Mouse (Mus musculus) midbrain, embryonic 10.5 days (tissue): ENCODE measurements around the gene Erg. TPM values are rescaled to one million over a fixed set of nuclear protein-coding genes. Genes with fewer than 3 reads are reported as not detected.

Experiments used
- DNase-seq: peaks from one replicate; pipeline ENCODE4 v3.0.0-alpha.2; 2017; ENCODE audit warnings: low spot score
- H3K27ac ChIP-seq: fragments of 300-500 bp; sonication (generic); replicated peaks from 2 replicates; pipeline ENCODE4 v1.5.1; 2016; ENCODE audit warnings: mild to moderate bottlenecking
- H3K27me3 ChIP-seq: fragments of 300-500 bp; sonication (generic); 2 replicates; pipeline ENCODE4 v1.6.1; 2016; ENCODE audit warnings: low read depth, mild to moderate bottlenecking; ENCODE audit not compliant: poor library complexity, severe bottlenecking
- H3K36me3 ChIP-seq: fragments of 300-500 bp; sonication (generic); 2 replicates; pipeline ENCODE4 v1.6.1; 2016; ENCODE audit warnings: mild to moderate bottlenecking, moderate library complexity
- H3K4me1 ChIP-seq: fragments of 300-500 bp; sonication (generic); 2 replicates; pipeline ENCODE4 v1.6.1; 2016
- H3K4me3 ChIP-seq: fragments of 300-500 bp; sonication (generic); 2 replicates; pipeline ENCODE4 v1.5.1; 2016; ENCODE audit warnings: mild to moderate bottlenecking, moderate library complexity
- H3K9me3 ChIP-seq: fragments of 300-500 bp; sonication (generic); replicated peaks from 2 replicates; pipeline ENCODE4 v1.6.1; 2016; ENCODE audit warnings: mild to moderate bottlenecking
- WGBS: fragments of 180-500 bp; shearing (Covaris S2); methylation state at CpG from one replicate; pipeline ENCODE4 v1.1.7; 2016; 5-methylcytosine and 5-hydroxymethylcytosine counted together
- polyA plus RNA-seq: library from polyadenylated mRNA; unstranded; fragments of >200 nt; fragmentation: Nextera tagmentation; extraction: Ambion mirVana; gene quantifications from 2 replicates; pipeline ENCODE4 v1.2.1, GENCODE M21; 2016

Gene Erg
- polyA plus RNA-seq, 1 experiment from 2014 or later, result 1.4 TPM

- Histone ChIP-seq H3K27ac (no peak overlapping the region), H3K36me3 (no peaks in the 10 kb centered on the region), H3K4me1 (no peaks in the 10 kb centered on the region; the same call in 1 of the 2 replicates), H3K9me3 (no peaks in the 10 kb centered on the region), H3K4me3 (no peak overlapping the region), H3K27me3 (no peaks in the 10 kb centered on the region)
- WGBS, result 67% methylated on average over 3 of the region's 3 CpGs
- DNase-seq, result no peak
These were observed 92.3 kb downstream of the Erg start for GRCm38 (mm10) chr16:95494108-95494507.

GRCm38 (mm10) chr16:95493336-95493735 is 93.1 kb downstream of the Erg start:
- 86% methylated on average over 8 of the region's 8 CpGs for WGBS

GRCm38 (mm10) chr16:95492146-95492545 is 94.2 kb downstream of the Erg start:
- WGBS, result 81% methylated on average over 7 of the region's 7 CpGs

More at GRCm38 (mm10) chr16:95493336-95493735, 93.1 kb downstream of the Erg start:
- no peaks in the 10 kb centered on the region; the same call in 1 of the 2 replicates for H3K4me1 ChIP-seq
- no peak overlapping the region for H3K27ac ChIP-seq
- H3K4me3 ChIP-seq, result no peak overlapping the region
- no peaks in the 10 kb centered on the region for H3K9me3 ChIP-seq
- H3K36me3 ChIP-seq, result no peaks in the 10 kb centered on the region
- no peaks in the 10 kb centered on the region for H3K27me3 ChIP-seq
- DNase-seq, result no peak

GRCm38 (mm10) chr16:95490386-95490785 is 96.0 kb downstream of the Erg start:
- 76% methylated on average over 5 of the region's 5 CpGs for WGBS
- no peak overlapping the region for H3K4me3 ChIP-seq
- H3K27me3 ChIP-seq, result no peaks in the 10 kb centered on the region
- no peaks in the 10 kb centered on the region; the same call in 1 of the 2 replicates for H3K4me1 ChIP-seq
- H3K9me3 ChIP-seq, result no peaks in the 10 kb centered on the region
- DNase-seq, result no peak
- H3K36me3 ChIP-seq, result no peaks in the 10 kb centered on the region
- H3K27ac ChIP-seq, result no peak overlapping the region

More at GRCm38 (mm10) chr16:95492146-95492545, 94.2 kb downstream of the Erg start:
- H3K4me1 ChIP-seq, result no peaks in the 10 kb centered on the region; the same call in 1 of the 2 replicates
- no peaks in the 10 kb centered on the region for H3K36me3 ChIP-seq
- no peaks in the 10 kb centered on the region for H3K27me3 ChIP-seq
- no peaks in the 10 kb centered on the region for H3K9me3 ChIP-seq
- no peak overlapping the region for H3K27ac ChIP-seq
- no peak overlapping the region for H3K4me3 ChIP-seq
- DNase-seq, result no peak

- Histone ChIP-seq H3K27me3 (no peaks in the 10 kb centered on the region), H3K27ac (no peak overlapping the region), H3K4me1 (no peaks in the 10 kb centered on the region), H3K4me3 (no peak overlapping the region), H3K36me3 (no peaks in the 10 kb centered on the region), H3K9me3 (no peaks in the 10 kb centered on the region)
- 82% methylated on average over 9 of the region's 9 CpGs for WGBS
- no peak for DNase-seq
These were observed 98.6 kb downstream of the Erg start for GRCm38 (mm10) chr16:95487606-95488351.

GRCm38 (mm10) chr16:95481176-95481575 is 105.2 kb downstream of the Erg start:
- no peaks in the 10 kb centered on the region for H3K9me3 ChIP-seq
- no peak overlapping the region for H3K27ac ChIP-seq
- H3K27me3 ChIP-seq, result no peaks in the 10 kb centered on the region
- H3K36me3 ChIP-seq, result no peaks in the 10 kb centered on the region
- no peak for DNase-seq
- no peak overlapping the region for H3K4me3 ChIP-seq
- WGBS, result 93% methylated on average over 13 of the region's 13 CpGs
- H3K4me1 ChIP-seq, result no peaks in the 10 kb centered on the region

GRCm38 (mm10) chr16:95478558-95478957 is 107.8 kb downstream of the Erg start:
- WGBS, result 94% methylated on average over 5 of the region's 5 CpGs
- DNase-seq, result no peak
- no peaks in the 10 kb centered on the region for H3K9me3 ChIP-seq
- no peak overlapping the region for H3K4me3 ChIP-seq
- H3K36me3 ChIP-seq, result no peaks in the 10 kb centered on the region
- no peak overlapping the region for H3K27ac ChIP-seq
- H3K27me3 ChIP-seq, result no peaks in the 10 kb centered on the region
- no peaks in the 10 kb centered on the region for H3K4me1 ChIP-seq

GRCm38 (mm10) chr16:95475041-95475440 is 111.4 kb downstream of the Erg start:
- DNase-seq, result no peak
- WGBS, result 86% methylated on average over 3 of the region's 3 CpGs
- H3K4me3 ChIP-seq, result no peak overlapping the region
- H3K27ac ChIP-seq, result no peak overlapping the region
- H3K27me3 ChIP-seq, result no peaks in the 10 kb centered on the region
- no peaks in the 10 kb centered on the region for H3K4me1 ChIP-seq
- H3K9me3 ChIP-seq, result no peaks in the 10 kb centered on the region
- no peaks in the 10 kb centered on the region for H3K36me3 ChIP-seq

GRCm38 (mm10) chr16:95473946-95474345 is 112.4 kb downstream of the Erg start:
- DNase-seq, result no peak
- Histone ChIP-seq H3K9me3 (no peaks in the 10 kb centered on the region), H3K27ac (no peak overlapping the region), H3K36me3 (no peaks in the 10 kb centered on the region), H3K4me1 (no peaks in the 10 kb centered on the region), H3K27me3 (no peaks in the 10 kb centered on the region), H3K4me3 (no peak overlapping the region)
- WGBS, result 90% methylated on average over 3 of the region's 3 CpGs

- DNase-seq, result no peak
- Histone ChIP-seq H3K36me3 (no peaks in the 10 kb centered on the region), H3K27ac (no peak overlapping the region), H3K4me3 (no peak overlapping the region), H3K9me3 (no peaks in the 10 kb centered on the region), H3K4me1 (no peaks in the 10 kb centered on the region), H3K27me3 (no peaks in the 10 kb centered on the region)
- 91% methylated on average over 11 of the region's 11 CpGs for WGBS
These were observed 113.6 kb downstream of the Erg start for GRCm38 (mm10) chr16:95472771-95473170.

- WGBS, result 69% methylated on average over 9 of the region's 9 CpGs
- Histone ChIP-seq H3K27ac (no peak overlapping the region), H3K27me3 (no peaks in the 10 kb centered on the region), H3K36me3 (no peaks in the 10 kb centered on the region), H3K9me3 (no peaks in the 10 kb centered on the region), H3K4me1 (no peaks in the 10 kb centered on the region), H3K4me3 (no peak overlapping the region)
- DNase-seq, result no peak
These were observed 116.9 kb downstream of the Erg start for GRCm38 (mm10) chr16:95469262-95470139.

- Histone ChIP-seq H3K4me1 (no peaks in the 10 kb centered on the region), H3K4me3 (no peak overlapping the region), H3K36me3 (no peaks in the 10 kb centered on the region), H3K27me3 (no peaks in the 10 kb centered on the region), H3K9me3 (no peaks in the 10 kb centered on the region), H3K27ac (no peak overlapping the region)
- DNase-seq, result no peak
- WGBS, result 95% methylated on average over 2 of the region's 2 CpGs
These were observed 118.5 kb downstream of the Erg start for GRCm38 (mm10) chr16:95467893-95468292.

- Histone ChIP-seq H3K36me3 (no peaks in the 10 kb centered on the region), H3K27me3 (no peaks in the 10 kb centered on the region), H3K4me1 (no peaks in the 10 kb centered on the region), H3K9me3 (no peaks in the 10 kb centered on the region), H3K27ac (no peak overlapping the region), H3K4me3 (no peak overlapping the region)
- 95% methylated on average over 1 of the region's 1 CpGs for WGBS
- no peak for DNase-seq
These were observed 119.8 kb downstream of the Erg start for GRCm38 (mm10) chr16:95466548-95466947.
